Mouse (Mus musculus) embryo, embryonic 10 days (tissue): ENCODE measurements around the gene Ascc1.
"Not testable (repeated sequence)": the region's sequence is repeated elsewhere in the genome, so short reads cannot be mapped to it uniquely, and the experiment has no call there.

Experiments used
- DNase-seq: peaks from one replicate; pipeline ENCODE4 v3.0.0-alpha.2; 2015; ENCODE audit warnings: low spot score

The Ascc1 gene

GRCm38 (mm10) chr10:59977715-59978343 is 24.8 kb upstream of the Ascc1 start:
- no peak for DNase-seq

GRCm38 (mm10) chr10:59978401-59978800 is 24.2 kb upstream of the Ascc1 start:
- DNase-seq, result no peak

GRCm38 (mm10) chr10:59978873-59979743 is 23.5 kb upstream of the Ascc1 start:
- no peak for DNase-seq

GRCm38 (mm10) chr10:59980815-59981244 is 21.8 kb upstream of the Ascc1 start:
- no peak for DNase-seq

GRCm38 (mm10) chr10:59981336-59981735 is 21.3 kb upstream of the Ascc1 start:
- DNase-seq, result no peak

GRCm38 (mm10) chr10:59981792-59982191 is 20.8 kb upstream of the Ascc1 start:
- DNase-seq, result no peak

GRCm38 (mm10) chr10:59982379-59982873 is 20.2 kb upstream of the Ascc1 start:
- no peak for DNase-seq

- no peak for DNase-seq
These were observed 14.6 kb upstream of the Ascc1 start for GRCm38 (mm10) chr10:59988036-59988435.

- DNase-seq, result no peak
These were observed 12.2 kb upstream of the Ascc1 start for GRCm38 (mm10) chr10:59990393-59990792.

- no peak for DNase-seq
These were observed 11.2 kb upstream of the Ascc1 start for GRCm38 (mm10) chr10:59991262-59991880.

- DNase-seq, result no peak
These were observed 10.6 kb upstream of the Ascc1 start for GRCm38 (mm10) chr10:59992024-59992423.

GRCm38 (mm10) chr10:59993813-59994212 is 8.8 kb upstream of the Ascc1 start:
- DNase-seq, result not testable (repeated sequence)

- no peak for DNase-seq
These were observed 6.7 kb upstream of the Ascc1 start for GRCm38 (mm10) chr10:59995889-59996288.

- peak; percentile 76 for DNase-seq
These were observed 5.0 kb upstream of the Ascc1 start for GRCm38 (mm10) chr10:59997591-59997990.

GRCm38 (mm10) chr10:59999057-59999456 is 3.5 kb upstream of the Ascc1 start:
- DNase-seq, result no peak

- DNase-seq, result not testable (repeated sequence)
These were observed 942 bp upstream of the Ascc1 start for GRCm38 (mm10) chr10:60001663-60002062.

- no peak for DNase-seq
These were observed 402 bp upstream of the Ascc1 start for GRCm38 (mm10) chr10:60002203-60002602.

- DNase-seq, result no peak
These were observed 678 bp downstream of the Ascc1 start for GRCm38 (mm10) chr10:60003213-60003752.

- DNase-seq, result no peak
These were observed 1.2 kb downstream of the Ascc1 start for GRCm38 (mm10) chr10:60003847-60004246.

- no peak for DNase-seq
These were observed 2.7 kb downstream of the Ascc1 start for GRCm38 (mm10) chr10:60005264-60005663.

- no peak for DNase-seq
These were observed 6.5 kb downstream of the Ascc1 start for GRCm38 (mm10) chr10:60009115-60009514.

GRCm38 (mm10) chr10:60016223-60016622 is 13.6 kb downstream of the Ascc1 start:
- DNase-seq, result no peak
